Mouse (Mus musculus) CH12.LX (cell line): Measurements from ENCODE around the gene Golph3. TPM values are rescaled to one million over a fixed set of nuclear protein-coding genes. Genes with fewer than 3 reads are reported as not detected.

Experiments
- DNase-seq: peaks from one replicate; pipeline ENCODE4 v3.0.0-alpha.2; 2013; ENCODE audit errors: extremely low read depth
- H3K27ac ChIP-seq: 2 replicates; pipeline ENCODE4 v1.5.1; 2012; ENCODE audit warnings: low read depth, mild to moderate bottlenecking, control low read depth, moderate library complexity; ENCODE audit not compliant: insufficient read depth
- H3K27me3 ChIP-seq: replicated peaks from 2 replicates; pipeline ENCODE3; 2012; ENCODE audit warnings: inconsistent platforms
- H3K36me3 ChIP-seq, 2 experiments: replicated peaks in 1 of 2; 2 replicates each; pipeline versions ENCODE3 to v1.6.1; 2012; ENCODE audit warnings: inconsistent platforms in 1 of 2, low read length in 1 of 2, mild to moderate bottlenecking in 1 of 2, mixed read lengths in 1 of 2, moderate library complexity in 1 of 2; ENCODE audit not compliant: control insufficient read depth in 1 of 2, insufficient read depth in 1 of 2
- H3K4me1 ChIP-seq, 2 experiments: 2 replicates each; pipeline ENCODE4 v1.6.1; 2012; ENCODE audit warnings: inconsistent platforms in 1 of 2, moderate library complexity in 1 of 2; ENCODE audit not compliant: insufficient read depth in 2 of 2, control insufficient read depth in 1 of 2
- H3K4me2 ChIP-seq: 2 replicates; pipeline ENCODE4 v1.6.1; 2012; ENCODE audit warnings: low read depth, mild to moderate bottlenecking, control low read depth; ENCODE audit not compliant: poor library complexity, insufficient read depth, severe bottlenecking
- H3K4me3 ChIP-seq, 3 experiments: fragments of 150-350 bp in 1 of 3; sonication (generic) in 1 of 3; replicated peaks in 1 of 3; 2 replicates each; pipeline versions ENCODE3 to v1.5.1; 2011 to 2012; ENCODE audit warnings: low read depth in 2 of 3, low read length in 2 of 3, mild to moderate bottlenecking in 2 of 3, moderate library complexity in 2 of 3, control low read depth in 1 of 3, improper control_type of control experiment in 1 of 3, inconsistent platforms in 1 of 3, mixed read lengths in 1 of 3; ENCODE audit not compliant: poor library complexity in 1 of 3
- H3K79me2 ChIP-seq: replicated peaks from 2 replicates; pipeline ENCODE4 v1.6.1; 2012; ENCODE audit warnings: mild to moderate bottlenecking, moderate library complexity; ENCODE audit not compliant: control insufficient read depth, poor library complexity, insufficient read depth, severe bottlenecking; ENCODE audit errors: extremely low read depth
- H3K9ac ChIP-seq: 2 replicates; pipeline ENCODE4 v1.6.1; 2012; ENCODE audit warnings: low read depth, mild to moderate bottlenecking, control low read depth, moderate library complexity; ENCODE audit not compliant: insufficient read depth
- H3K9me3 ChIP-seq: replicated peaks from 2 replicates; pipeline ENCODE3; 2012; ENCODE audit warnings: low read length, inconsistent platforms, mixed read lengths
- CHD1 ChIP-seq: IDR thresholded peaks from 2 replicates; pipeline ENCODE4 v1.6.1; 2012; ENCODE audit warnings: low read depth, low read length, improper control_type of control experiment, inconsistent platforms
- E2F4 ChIP-seq: IDR thresholded peaks from 2 replicates; pipeline ENCODE4 v1.6.1; 2011; ENCODE audit warnings: low read depth, low read length, improper control_type of control experiment; ENCODE audit not compliant: insufficient replicate concordance
- EP300 ChIP-seq: IDR thresholded peaks from 2 replicates; pipeline ENCODE4 v1.6.1; 2011; ENCODE audit warnings: low read length, improper control_type of control experiment
- ETS1 ChIP-seq: conservative IDR thresholded peaks from 2 replicates; pipeline ENCODE4 v1.6.1; 2012; ENCODE audit warnings: low read depth, mild to moderate bottlenecking, inconsistent platforms, low read length, improper control_type of control experiment, moderate library complexity
- GABPA ChIP-seq: IDR thresholded peaks from 2 replicates; pipeline ENCODE4 v1.6.1; 2012; ENCODE audit warnings: low read depth, low read length, improper control_type of control experiment, inconsistent platforms; ENCODE audit not compliant: insufficient replicate concordance
- IRF4 ChIP-seq: IDR thresholded peaks from 2 replicates; pipeline ENCODE4 v1.6.1; 2014; ENCODE audit warnings: low read depth, mild to moderate bottlenecking, inconsistent platforms, low read length, improper control_type of control experiment
- MAFK ChIP-seq: IDR thresholded peaks from 2 replicates; pipeline ENCODE4 v1.6.1; 2011; ENCODE audit warnings: low read length, improper control_type of control experiment; ENCODE audit not compliant: insufficient replicate concordance
- MAX ChIP-seq: IDR thresholded peaks from 2 replicates; pipeline ENCODE4 v1.6.1; 2011; ENCODE audit warnings: low read length, improper control_type of control experiment
- MAZ ChIP-seq: IDR thresholded peaks from 2 replicates; pipeline ENCODE4 v1.6.1; 2012; ENCODE audit warnings: low read depth, mild to moderate bottlenecking, inconsistent platforms, low read length, improper control_type of control experiment, moderate library complexity
- MEF2A ChIP-seq: IDR thresholded peaks from 2 replicates; pipeline ENCODE4 v1.6.1; 2014; ENCODE audit warnings: low read depth, mild to moderate bottlenecking, inconsistent platforms, low read length, improper control_type of control experiment, borderline replicate concordance
- MXI1 ChIP-seq: IDR thresholded peaks from 2 replicates; pipeline ENCODE4 v1.6.1; 2011; ENCODE audit warnings: mild to moderate bottlenecking, low read depth, low read length, improper control_type of control experiment
- NRF1 ChIP-seq: IDR thresholded peaks from 2 replicates; pipeline ENCODE4 v1.6.1; 2014; ENCODE audit warnings: low read depth, mild to moderate bottlenecking, inconsistent platforms, low read length, improper control_type of control experiment, moderate library complexity
- PAX5 ChIP-seq: IDR thresholded peaks from 2 replicates; pipeline ENCODE4 v1.6.1; 2012; ENCODE audit warnings: low read length, inconsistent platforms, mixed read lengths
- POLR2A ChIP-seq: IDR thresholded peaks from 2 replicates; pipeline ENCODE4 v1.6.1; 2011; ENCODE audit warnings: low read depth, mild to moderate bottlenecking, improper control_type of control experiment, low read length
- RAD21 ChIP-seq: IDR thresholded peaks from 2 replicates; pipeline ENCODE4 v1.6.1; 2011; ENCODE audit warnings: low read depth, mild to moderate bottlenecking, low read length, improper control_type of control experiment, moderate library complexity
- RCOR1 ChIP-seq: conservative IDR thresholded peaks from 2 replicates; pipeline ENCODE4 v1.6.1; 2012; ENCODE audit warnings: low read depth, mild to moderate bottlenecking, inconsistent platforms, low read length, improper control_type of control experiment
- TBP ChIP-seq: conservative IDR thresholded peaks from 2 replicates; pipeline ENCODE4 v1.6.1; 2011; ENCODE audit warnings: low read depth, low read length, improper control_type of control experiment
- TCF12 ChIP-seq: IDR thresholded peaks from 2 replicates; pipeline ENCODE4 v1.6.1; 2014; ENCODE audit warnings: low read depth, mild to moderate bottlenecking, inconsistent platforms, low read length, improper control_type of control experiment
- UBTF ChIP-seq: IDR thresholded peaks from 2 replicates; pipeline ENCODE4 v1.6.1; 2012; ENCODE audit warnings: low read depth, mild to moderate bottlenecking, inconsistent platforms, low read length, improper control_type of control experiment, moderate library complexity
- USF1 ChIP-seq: IDR thresholded peaks from 2 replicates; pipeline ENCODE4 v1.6.1; 2014; ENCODE audit warnings: low read depth, mild to moderate bottlenecking, inconsistent platforms, low read length, improper control_type of control experiment
- ZC3H11A ChIP-seq: IDR thresholded peaks from 2 replicates; pipeline ENCODE4 v1.6.1; 2012; ENCODE audit warnings: low read depth, mild to moderate bottlenecking, inconsistent platforms, low read length, improper control_type of control experiment
- ZMIZ1 ChIP-seq: IDR thresholded peaks from 2 replicates; pipeline ENCODE4 v1.6.1; 2012; ENCODE audit warnings: low read depth, mild to moderate bottlenecking, inconsistent platforms, low read length, improper control_type of control experiment
- ZNF384 ChIP-seq: IDR thresholded peaks from 2 replicates; pipeline ENCODE4 v1.6.1; 2012; ENCODE audit warnings: low read depth, low read length, improper control_type of control experiment, inconsistent platforms
- dilution Hi-C: fragments of 300-500 bp; cut with MboI; formaldehyde crosslinking; loops from 2 replicates; pipeline ENCODE4 v1.14.3; 2020; ENCODE audit warnings: low sequenced_read_pairs; ENCODE audit not compliant: extremely low pct_unique_long_range_greater_than_20kb, extremely low pct_ligation_motif_present
- in situ Hi-C: fragments of 300-500 bp; cut with MboI; formaldehyde crosslinking; loops from 3 replicates; pipeline ENCODE4 v1.14.3; 2019; ENCODE audit warnings: low sequenced_read_pairs, low pct_ligation_motif_present, low pct_unique_long_range_greater_than_20kb, mixed read lengths
- polyA plus RNA-seq: library from polyadenylated mRNA; unstranded; fragments of >175 nt; gene quantifications from 2 replicates; pipeline ENCODE4 v1.2.1, GENCODE M21; 2012; ENCODE audit warnings: low read depth; ENCODE audit not compliant: insufficient read length
- total RNA-seq, 2 experiments: library from RNA; depleted of rRNA; stranded (reverse); fragments of 300-350 nt in 1 of 2; fragments of >200 nt in 1 of 2; gene quantifications; 2 replicates each; pipeline ENCODE4 v1.2.3; 2012 to 2014

Gene Golph3
- total and polyA plus RNA-seq, 3 experiments: 67.2 to 208 (median 97.2) TPM

DNA sequence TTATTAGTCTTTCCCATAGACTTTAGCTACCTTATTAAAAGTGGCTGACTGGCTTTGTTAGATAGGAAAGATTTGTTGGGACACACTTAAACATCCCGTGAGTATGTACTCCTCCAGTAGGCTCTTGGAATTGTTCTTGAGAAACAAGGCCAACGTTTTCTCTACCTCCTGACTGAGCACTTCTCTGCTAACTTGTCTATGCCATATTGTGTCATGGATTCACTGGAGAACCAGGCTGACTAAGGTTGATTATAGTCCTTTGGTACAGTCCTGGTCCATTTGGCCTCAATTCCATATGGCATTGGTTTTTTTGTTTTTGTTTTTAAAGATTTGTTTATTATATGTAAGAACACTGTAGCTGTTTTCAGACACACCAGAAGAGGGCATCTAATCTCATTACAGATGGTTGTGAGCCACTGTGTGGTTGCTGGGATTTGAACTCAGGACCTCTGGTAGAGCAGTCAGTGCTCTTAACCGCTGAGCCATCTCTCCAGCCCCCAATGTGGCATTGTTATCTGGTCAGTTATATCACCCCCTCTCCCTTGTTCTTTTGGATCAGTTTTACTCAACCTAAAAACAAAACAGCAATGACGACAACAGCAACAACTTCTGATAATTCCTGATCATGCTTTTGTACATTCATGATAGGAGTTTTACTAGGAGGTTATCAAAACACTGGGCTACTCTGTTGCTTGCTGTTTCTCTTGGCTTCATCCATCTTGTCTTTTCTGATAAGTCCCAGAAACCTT, 16.0 kb downstream of the Golph3 start:
- peaks cover 0 to 11% of the 10 kb centered on the region in 2 experiments; a peak in 2 of 4 replicates for H3K4me1 ChIP-seq
- no peak overlapping the region for H3K9ac ChIP-seq
- no peak overlapping the region for H3K4me2 ChIP-seq

DNA sequence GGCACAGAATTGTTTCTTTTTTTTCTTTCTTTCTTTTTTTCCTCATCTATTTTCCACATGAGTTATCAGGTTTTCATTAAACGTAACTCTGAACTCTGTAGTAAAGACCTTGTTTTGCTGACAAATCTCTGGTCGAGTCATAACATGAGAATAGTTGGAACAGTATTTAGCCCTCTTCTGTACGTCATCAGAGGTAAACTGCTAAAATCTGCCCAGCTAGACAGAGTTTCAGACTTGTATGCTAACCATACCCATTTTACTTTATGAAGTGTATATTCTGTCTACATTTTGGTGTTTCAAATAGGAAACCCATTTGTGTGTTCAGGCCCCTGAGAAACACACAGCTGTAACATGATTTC, 16.5 kb downstream of the Golph3 start:
- H3K4me2 ChIP-seq: no peak overlapping the region
- TF ChIP-seq MAX (no peak), POLR2A (no peak), TCF12 (no peak), MAZ (no peak), MAFK (no peak), MXI1 (no peak), ZMIZ1 (no peak), ETS1 (no peak), PAX5 (no peak), GABPA (no peak), TBP (no peak), ZNF384 (no peak), RAD21 (no peak), EP300 (no peak), MEF2A (no peak), IRF4 (no peak), USF1 (no peak), ZC3H11A (no peak)
- H3K9me3 ChIP-seq: no peaks in the 10 kb centered on the region
- no peak overlapping the region for H3K4me3 ChIP-seq
- H3K9ac ChIP-seq: no peak overlapping the region
- peaks cover 0 to 11% of the 10 kb centered on the region in 2 experiments; a peak in 2 of 4 replicates for H3K4me1 ChIP-seq
- H3K27ac ChIP-seq: no peak overlapping the region
- peaks cover 8 to 58% of the 10 kb centered on the region in 2 experiments for H3K36me3 ChIP-seq
- no peak for DNase-seq
- H3K79me2 ChIP-seq: peaks cover 65% of the 10 kb centered on the region
- dilution Hi-C loops (no loop called here), in situ Hi-C loops (no loop called here)
- H3K27me3 ChIP-seq: no peaks in the 10 kb centered on the region

More for the DNA sequence above, 16.0 kb downstream of the Golph3 start:
- TF ChIP-seq CHD1 (no peak), RAD21 (no peak), E2F4 (no peak), UBTF (no peak), RCOR1 (no peak), ETS1 (no peak), ZC3H11A (no peak), NRF1 (no peak)
- in situ Hi-C loops: no loop called here
- peaks cover 4 to 55% of the 10 kb centered on the region in 2 experiments for H3K36me3 ChIP-seq
- no peak overlapping the region for H3K27ac ChIP-seq
- no peak for DNase-seq
- H3K4me3 ChIP-seq: no peak overlapping the region
- dilution Hi-C loops: no loop called here
- peaks cover 69% of the 10 kb centered on the region for H3K79me2 ChIP-seq
- no peaks in the 10 kb centered on the region for H3K9me3 ChIP-seq
- no peaks in the 10 kb centered on the region for H3K27me3 ChIP-seq
